Mouse (Mus musculus): ENCODE data around the gene Hist1h3i.

Gene Hist1h3i

GRCm38 (mm10) chr13:21782361-21783254 lies 562 bp downstream of the Hist1h3i start:
- DNase-seq (ENCODE audit: low spot score), result peak; percentile 41

DNA sequence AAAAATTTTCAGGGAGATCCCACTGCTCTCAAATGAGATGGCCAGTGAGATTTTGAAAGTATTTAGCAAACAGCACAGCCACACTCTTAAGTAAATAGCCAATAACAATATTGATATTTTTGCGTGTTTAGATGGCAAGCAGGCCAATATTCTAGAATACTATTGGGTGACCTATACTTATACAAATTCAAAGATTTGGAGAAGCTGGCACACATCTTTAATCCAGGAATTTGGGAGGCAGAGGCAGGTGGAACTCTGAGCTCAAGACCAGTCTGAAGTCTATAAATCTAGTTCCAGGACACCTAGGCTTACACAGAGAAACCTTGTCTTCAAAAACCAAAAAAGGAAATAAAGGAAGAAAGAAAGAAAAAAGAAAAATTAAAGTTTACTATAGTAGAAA lies 1.5 kb downstream of the Hist1h3i start:
- no peak for DNase-seq (ENCODE audit: low spot score)

- DNase-seq (ENCODE audit: low spot score), result no peak
Observed at GRCm38 (mm10) chr13:21781021-21781555, 2.1 kb downstream of the Hist1h3i start.

- DNase-seq (ENCODE audit: low spot score), result peak; percentile 70
Observed at GRCm38 (mm10) chr13:21779767-21780731, 3.1 kb downstream of the Hist1h3i start, which contains the start of gene Hist1h1b. TSS of gene Hist1h1b (minus strand) at chr13:21780625.

- DNase-seq (ENCODE audit: low spot score), result peak; percentile 88
Observed at GRCm38 (mm10) chr13:21778814-21779766, 4.1 kb downstream of the Hist1h3i start.

GRCm38 (mm10) chr13:21755707-21756106 lies 27.5 kb downstream of the Hist1h3i start:
- DNase-seq (ENCODE audit: low spot score), result no peak

DNA sequence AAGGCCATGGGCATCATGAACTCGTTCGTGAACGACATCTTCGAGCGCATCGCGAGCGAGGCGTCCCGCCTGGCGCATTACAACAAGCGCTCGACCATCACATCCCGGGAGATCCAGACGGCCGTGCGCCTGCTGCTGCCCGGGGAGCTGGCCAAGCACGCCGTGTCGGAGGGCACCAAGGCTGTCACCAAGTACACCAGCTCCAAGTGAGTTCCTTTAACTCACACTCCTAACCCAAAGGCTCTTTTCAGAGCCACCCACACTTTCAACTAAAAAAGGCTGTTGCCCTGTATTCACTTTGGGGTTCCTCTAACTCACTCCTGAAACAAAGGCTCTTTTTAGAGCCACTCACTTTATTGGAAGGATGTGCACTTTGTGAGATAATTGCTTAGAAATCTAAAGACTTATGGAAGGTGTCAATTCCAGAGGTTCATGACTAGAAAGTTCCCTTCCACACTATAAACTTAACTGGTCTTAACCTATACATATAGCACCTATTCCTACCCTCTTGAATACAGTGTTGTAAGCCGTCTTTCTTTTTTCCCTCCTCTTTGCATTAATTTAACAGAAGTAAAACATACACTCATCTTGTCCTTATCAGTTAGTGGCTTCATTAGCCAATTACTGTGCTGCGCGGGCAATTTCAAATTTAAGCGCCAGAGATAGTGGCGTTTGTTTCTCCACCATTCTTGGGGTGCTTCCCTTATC lies 28.7 kb downstream of the Hist1h3i start:
- peak; percentile 38 for DNase-seq (ENCODE audit: low spot score)

GRCm38 (mm10) chr13:21753524-21754285 lies 29.5 kb downstream of the Hist1h3i start, which contains the start of the genes Hist1h2ak and Hist1h2bn:
TSS of gene Hist1h2ak (minus strand) at chr13:21753827.
TSS of gene Hist1h2bn (plus strand) at chr13:21754123.
- peak; percentile 89 for DNase-seq (ENCODE audit: low spot score)

- DNase-seq (ENCODE audit: low spot score), result no peak
Observed at GRCm38 (mm10) chr13:21753051-21753523, 30.1 kb downstream of the Hist1h3i start.

DNA sequence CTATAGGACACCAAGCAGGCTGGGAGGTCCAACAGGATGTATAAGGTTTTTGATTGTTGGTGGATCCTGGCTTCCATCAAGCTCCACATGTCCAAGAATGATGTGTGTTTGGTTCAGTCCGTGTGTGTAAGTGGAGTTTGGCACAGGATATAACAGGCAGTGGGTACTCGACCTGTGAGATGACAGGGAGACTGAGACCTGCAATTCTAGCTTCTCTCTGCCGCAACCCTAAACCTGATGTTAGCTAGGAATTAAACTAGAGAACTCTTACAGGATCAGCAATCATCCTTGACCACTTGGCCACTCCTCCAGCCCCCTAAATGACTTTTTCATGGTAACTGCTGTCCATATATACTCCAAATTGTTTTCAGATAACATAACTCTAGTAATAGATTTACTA lies 30.8 kb downstream of the Hist1h3i start:
- no peak for DNase-seq (ENCODE audit: low spot score)

- DNase-seq (ENCODE audit: low spot score), result no peak
Observed at GRCm38 (mm10) chr13:21751827-21752226, 31.3 kb downstream of the Hist1h3i start.

DNA sequence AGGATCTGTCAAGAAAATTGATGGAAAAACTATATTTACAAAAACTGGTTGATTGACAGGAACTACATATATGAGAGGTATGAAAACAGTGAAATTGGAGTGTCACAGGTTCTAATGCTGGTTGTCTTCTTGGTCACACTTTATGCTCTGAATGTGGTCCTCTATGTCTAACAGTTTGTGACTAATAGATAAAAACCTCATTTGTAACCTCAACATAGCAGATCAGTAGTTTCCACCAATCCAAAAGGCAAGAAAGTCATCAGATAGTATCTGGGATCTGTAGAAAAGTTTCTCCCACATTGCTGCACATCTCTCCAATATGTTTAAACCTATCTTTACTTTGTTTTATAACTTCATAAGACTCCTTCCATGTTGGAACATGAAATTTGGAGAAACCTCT lies 31.8 kb downstream of the Hist1h3i start:
- no peak for DNase-seq (ENCODE audit: low spot score)

DNA sequence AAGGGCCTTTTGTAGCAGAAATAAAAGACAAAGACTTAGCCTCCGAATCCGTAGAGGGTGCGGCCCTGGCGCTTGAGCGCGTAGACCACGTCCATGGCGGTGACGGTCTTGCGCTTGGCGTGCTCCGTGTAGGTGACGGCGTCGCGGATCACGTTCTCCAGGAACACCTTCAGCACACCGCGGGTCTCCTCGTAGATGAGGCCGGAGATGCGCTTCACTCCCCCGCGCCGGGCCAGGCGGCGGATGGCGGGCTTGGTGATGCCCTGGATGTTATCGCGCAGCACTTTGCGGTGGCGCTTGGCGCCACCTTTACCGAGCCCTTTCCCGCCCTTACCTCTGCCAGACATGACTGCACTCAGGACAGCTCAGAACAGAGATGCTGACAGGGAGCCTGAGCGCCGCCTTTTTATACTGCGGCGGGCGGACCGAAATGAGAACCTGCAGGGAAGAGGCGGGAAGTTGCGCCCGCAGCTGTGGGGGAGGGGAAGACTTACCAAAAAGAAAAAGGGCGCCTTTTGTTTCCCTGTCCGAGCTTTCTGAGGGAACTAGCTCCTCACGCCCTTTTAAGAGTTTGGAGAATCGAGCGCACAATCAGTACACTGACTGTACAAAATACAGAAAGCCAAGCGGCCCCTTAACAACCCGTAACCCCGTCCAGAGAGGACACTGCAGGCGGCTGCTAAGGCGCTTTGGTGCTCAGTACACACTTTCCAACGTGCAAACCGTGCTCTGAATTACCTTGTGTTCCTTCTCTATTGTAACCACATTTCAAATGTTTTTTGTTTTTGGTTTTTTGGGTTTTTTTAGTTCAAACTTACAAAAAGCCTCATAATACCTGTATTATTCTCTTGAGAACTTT lies 32.8 kb downstream of the Hist1h3i start, which contains the start of gene Hist1h4k:
Hist1h4k (minus strand) TSS at position 347 of the 859 bp plus-strand sequence.
- DNase-seq (ENCODE audit: low spot score), result peak; percentile 81

- no peak for DNase-seq (ENCODE audit: low spot score)
Observed at GRCm38 (mm10) chr13:21749387-21750158, 33.6 kb downstream of the Hist1h3i start.

DNA sequence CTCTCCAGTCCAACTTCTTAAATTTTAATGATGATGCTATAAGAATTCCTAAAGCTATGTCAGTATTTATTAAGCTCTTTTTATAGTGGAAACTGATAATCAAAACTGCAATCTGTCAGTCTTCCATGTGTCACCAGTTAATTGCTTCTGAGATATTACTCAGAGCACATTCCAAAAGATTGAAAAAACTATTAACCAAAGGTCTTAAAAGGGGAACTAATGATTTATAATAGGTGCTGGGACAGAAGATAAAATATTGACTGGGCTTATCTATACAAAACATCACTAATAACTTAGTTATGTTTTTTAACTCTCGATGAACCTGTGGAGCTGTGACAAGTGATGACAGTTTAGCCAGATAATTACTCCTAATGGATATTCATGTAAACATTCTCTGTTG lies 38.2 kb downstream of the Hist1h3i start:
- no peak for DNase-seq (ENCODE audit: low spot score)

DNA sequence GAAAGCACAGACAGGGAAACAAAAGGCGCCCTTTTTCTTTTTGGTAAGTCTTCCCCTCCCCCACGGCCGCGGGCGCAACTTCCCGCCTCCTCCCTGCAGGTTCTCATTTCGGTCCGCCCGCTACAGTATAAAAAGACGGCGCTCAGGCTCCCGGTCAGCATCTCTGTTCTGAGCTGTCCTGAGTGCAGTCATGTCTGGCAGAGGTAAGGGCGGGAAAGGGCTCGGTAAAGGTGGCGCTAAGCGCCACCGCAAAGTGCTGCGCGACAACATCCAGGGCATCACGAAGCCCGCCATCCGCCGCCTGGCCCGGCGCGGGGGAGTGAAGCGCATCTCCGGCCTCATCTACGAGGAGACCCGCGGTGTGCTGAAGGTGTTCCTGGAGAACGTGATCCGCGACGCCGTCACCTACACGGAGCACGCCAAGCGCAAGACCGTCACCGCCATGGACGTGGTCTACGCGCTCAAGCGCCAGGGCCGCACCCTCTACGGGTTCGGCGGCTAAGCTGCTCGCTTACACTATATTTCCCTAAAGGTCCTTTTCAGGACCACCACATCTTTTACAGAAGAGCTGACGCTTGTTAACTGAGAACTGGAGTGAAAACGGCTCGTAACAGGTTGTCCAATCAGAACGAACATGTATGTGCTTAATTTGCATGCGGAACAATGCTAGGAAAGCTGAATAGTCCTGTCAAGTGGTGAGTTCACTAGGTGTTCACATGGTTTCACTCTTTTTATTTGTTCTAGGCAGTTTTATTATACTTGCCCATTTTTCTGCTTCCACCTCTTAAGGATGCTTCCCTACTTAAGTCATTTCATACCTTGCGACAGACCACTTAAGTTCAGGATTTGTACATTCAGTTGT lies 48.0 kb downstream of the Hist1h3i start, which contains the start of gene Hist1h4j:
Hist1h4j (plus strand) TSS at position 159 of the 862 bp plus-strand sequence.
- DNase-seq (ENCODE audit: low spot score), result peak; percentile 79
